Mouse (Mus musculus) heart, embryonic 13.5 days (tissue): ENCODE data around the gene Dixdc1. TPM values are rescaled to one million over a fixed set of nuclear protein-coding genes. Genes with fewer than 3 reads are reported as not detected.

ENCODE experiments used
- ATAC-seq: fragments of 200-750 bp; cut with Nextera tagmentation; 2 replicates; pipeline ENCODE4 v1.8.0; 2017; ENCODE audit warnings: moderate TSS enrichment; ENCODE audit not compliant: insufficient number of reproducible peaks, low FRiP score, low TSS enrichment; ENCODE audit errors: extremely low read depth
- H3K27ac ChIP-seq: fragments of 300-500 bp; sonication (generic); replicated peaks from 2 replicates; pipeline ENCODE4 v1.5.1; 2015; ENCODE audit warnings: moderate library complexity, mild to moderate bottlenecking, inconsistent platforms
- H3K27me3 ChIP-seq: fragments of 300-500 bp; sonication (generic); replicated peaks from 2 replicates; pipeline ENCODE4 v1.6.1; 2015; ENCODE audit warnings: mild to moderate bottlenecking, inconsistent platforms
- H3K36me3 ChIP-seq: fragments of 300-500 bp; sonication (generic); 2 replicates; pipeline ENCODE4 v1.6.1; 2015; ENCODE audit warnings: mild to moderate bottlenecking, inconsistent platforms
- H3K4me1 ChIP-seq: fragments of 300-500 bp; sonication (generic); 2 replicates; pipeline ENCODE4 v1.6.1; 2015; ENCODE audit warnings: inconsistent platforms
- H3K4me2 ChIP-seq: fragments of 300-500 bp; sonication (generic); 2 replicates; pipeline ENCODE4 v1.6.1; 2015; ENCODE audit warnings: inconsistent platforms, mild to moderate bottlenecking, moderate library complexity
- H3K4me3 ChIP-seq: fragments of 300-500 bp; sonication (generic); 2 replicates; pipeline ENCODE4 v1.5.1; 2015; ENCODE audit warnings: moderate library complexity, mild to moderate bottlenecking, inconsistent platforms
- H3K9ac ChIP-seq: fragments of 300-500 bp; sonication (generic); 2 replicates; pipeline ENCODE4 v1.6.1; 2015; ENCODE audit warnings: inconsistent platforms, mild to moderate bottlenecking, moderate library complexity
- H3K9me3 ChIP-seq: fragments of 300-500 bp; sonication (generic); 2 replicates; pipeline ENCODE4 v1.6.1; 2016; ENCODE audit warnings: inconsistent platforms
- WGBS: fragments of 180-500 bp; shearing (Covaris S2); methylation state at CpG from one replicate; pipeline ENCODE4 v1.1.7; 2015; ENCODE audit warnings: mixed read lengths; 5-methylcytosine and 5-hydroxymethylcytosine counted together
- polyA plus RNA-seq: library from polyadenylated mRNA; unstranded; fragments of >200 nt; fragmentation: Nextera tagmentation; extraction: Ambion mirVana; gene quantifications from 2 replicates; pipeline ENCODE4 v1.2.1, GENCODE M21; 2015

Gene Dixdc1
- polyA plus RNA-seq, 1 experiment from 2014 or later = 8.1 TPM

DNA sequence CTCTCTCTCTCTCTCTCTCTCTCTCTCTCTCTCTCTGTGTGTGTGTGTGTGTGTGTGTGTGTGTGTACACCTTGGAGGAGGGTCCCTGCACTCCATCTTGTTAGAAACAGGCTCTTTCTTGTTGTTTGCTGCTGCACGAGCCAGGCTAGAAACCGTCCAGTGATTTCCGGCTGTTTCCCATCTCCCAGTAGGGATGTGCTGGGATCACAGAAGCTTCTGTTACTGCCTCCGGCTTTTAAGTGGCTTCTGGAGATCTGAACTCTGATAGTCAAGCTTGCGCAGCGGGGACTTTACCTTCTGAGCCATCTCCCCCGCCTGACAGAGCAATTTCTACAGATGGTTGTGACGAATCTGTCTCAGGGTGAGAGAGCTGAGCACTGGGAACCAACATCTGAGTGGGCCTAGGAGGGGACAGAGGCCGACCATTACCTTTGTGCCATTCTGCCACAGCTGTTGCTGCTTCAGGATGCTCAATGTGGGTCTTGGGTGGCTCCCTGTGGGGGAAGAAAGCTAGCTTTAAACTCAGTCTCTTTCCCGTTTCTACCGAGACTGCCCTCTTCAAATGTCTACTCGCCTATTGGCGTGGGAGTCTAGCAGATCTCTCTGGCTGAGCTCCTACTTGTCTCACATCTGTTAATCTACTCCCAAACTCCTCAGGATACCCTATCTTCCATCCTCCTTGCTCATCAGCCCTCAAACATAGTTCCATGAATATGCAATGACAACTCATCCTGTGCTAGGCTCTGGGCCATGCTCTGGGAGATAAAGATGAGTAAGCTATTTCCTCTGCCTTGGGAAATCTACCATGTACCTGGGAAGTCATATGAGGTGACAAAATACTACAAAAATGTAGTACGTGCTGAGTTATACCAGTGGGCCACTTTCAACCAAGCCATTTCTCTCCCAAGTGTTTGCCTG, 1.8 kb upstream of the Dixdc1 start:
- Histone ChIP-seq H3K4me1 (peaks cover 36% of the 10 kb centered on the region), H3K36me3 (0 out of 2 replicates have a peak, but pooled peaks cover 3% of the 10 kb centered on the region), H3K27me3 (no peaks in the 10 kb centered on the region), H3K27ac (no peak overlapping the region), H3K4me3 (no peak overlapping the region), H3K9ac (no peak overlapping the region), H3K4me2 (no peak overlapping the region), H3K9me3 (no peaks in the 10 kb centered on the region)
- ATAC-seq = no peak
- 78% methylated on average over 14 of the region's 14 CpGs for WGBS

- peak overlapping the region; percentile 40; the same call in 1 of the 2 replicates for H3K4me2 ChIP-seq
- no peak for ATAC-seq
- H3K9ac ChIP-seq = no peak overlapping the region
- no peak overlapping the region for H3K27ac ChIP-seq
- H3K4me3 ChIP-seq = no peak overlapping the region
- no peaks in the 10 kb centered on the region for H3K36me3 ChIP-seq
- 2% methylated on average over 9 of the region's 9 CpGs for WGBS
- H3K27me3 ChIP-seq = no peaks in the 10 kb centered on the region
- no peaks in the 10 kb centered on the region for H3K9me3 ChIP-seq
- peaks cover 17% of the 10 kb centered on the region for H3K4me1 ChIP-seq
Observed at GRCm38 (mm10) chr9:50734989-50735388, 4.3 kb downstream of the Dixdc1 start.

GRCm38 (mm10) chr9:50732560-50732959, 6.8 kb downstream of the Dixdc1 start:
- Histone ChIP-seq H3K9me3 (no peaks in the 10 kb centered on the region), H3K4me3 (no peak overlapping the region), H3K27me3 (no peaks in the 10 kb centered on the region), H3K4me1 (peaks cover 11% of the 10 kb centered on the region), H3K4me2 (no peak overlapping the region), H3K9ac (no peak overlapping the region), H3K27ac (no peak overlapping the region), H3K36me3 (no peaks in the 10 kb centered on the region)
- ATAC-seq = no peak
- WGBS = 27% methylated on average over 4 of the region's 4 CpGs

DNA sequence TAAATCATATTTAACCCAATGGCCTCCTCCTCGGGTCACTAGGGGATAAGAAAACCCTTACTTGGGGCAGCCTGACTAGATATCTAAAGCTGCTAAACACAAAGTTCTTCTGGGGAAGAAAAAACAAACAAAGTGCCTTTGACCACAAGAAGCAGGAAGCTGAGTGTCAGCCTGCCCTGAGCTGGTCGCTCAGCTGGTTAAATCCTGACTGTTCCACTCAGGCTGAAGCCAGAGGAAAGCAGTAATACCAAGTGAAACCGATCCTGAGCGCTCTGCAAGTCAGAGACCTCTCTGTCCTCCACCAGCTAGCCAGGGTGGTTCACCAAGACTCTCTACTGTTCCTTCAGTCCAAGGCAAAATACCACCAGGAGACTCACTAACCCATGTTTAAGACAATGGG, 9.7 kb downstream of the Dixdc1 start:
- ATAC-seq = no peak

GRCm38 (mm10) chr9:50727925-50728651, 11.2 kb downstream of the Dixdc1 start:
- WGBS = under 1% methylated on average over 45 of the region's 45 CpGs
- Histone ChIP-seq H3K4me3 (peak overlapping the region; percentile 70), H3K4me2 (peak overlapping the region; percentile 93), H3K9ac (peak overlapping the region; percentile 91), H3K27me3 (no peaks in the 10 kb centered on the region), H3K4me1 (peaks cover 52% of the 10 kb centered on the region), H3K9me3 (no peaks in the 10 kb centered on the region), H3K36me3 (no peaks in the 10 kb centered on the region), H3K27ac (peak overlapping the region; percentile 94)
- peak; percentile 69; the same call in 1 of the 2 replicates for ATAC-seq

More for the DNA sequence above, 9.7 kb downstream of the Dixdc1 start:
- Histone ChIP-seq H3K36me3 (no peaks in the 10 kb centered on the region), H3K27me3 (no peaks in the 10 kb centered on the region), H3K4me2 (no peak overlapping the region), H3K27ac (no peak overlapping the region), H3K4me3 (no peak overlapping the region), H3K4me1 (peaks cover 37% of the 10 kb centered on the region), H3K9me3 (no peaks in the 10 kb centered on the region), H3K9ac (0 out of 2 replicates have a peak overlapping the region, but pooled peaks have one; percentile 19)
- 44% methylated on average over 4 of the region's 4 CpGs for WGBS

DNA sequence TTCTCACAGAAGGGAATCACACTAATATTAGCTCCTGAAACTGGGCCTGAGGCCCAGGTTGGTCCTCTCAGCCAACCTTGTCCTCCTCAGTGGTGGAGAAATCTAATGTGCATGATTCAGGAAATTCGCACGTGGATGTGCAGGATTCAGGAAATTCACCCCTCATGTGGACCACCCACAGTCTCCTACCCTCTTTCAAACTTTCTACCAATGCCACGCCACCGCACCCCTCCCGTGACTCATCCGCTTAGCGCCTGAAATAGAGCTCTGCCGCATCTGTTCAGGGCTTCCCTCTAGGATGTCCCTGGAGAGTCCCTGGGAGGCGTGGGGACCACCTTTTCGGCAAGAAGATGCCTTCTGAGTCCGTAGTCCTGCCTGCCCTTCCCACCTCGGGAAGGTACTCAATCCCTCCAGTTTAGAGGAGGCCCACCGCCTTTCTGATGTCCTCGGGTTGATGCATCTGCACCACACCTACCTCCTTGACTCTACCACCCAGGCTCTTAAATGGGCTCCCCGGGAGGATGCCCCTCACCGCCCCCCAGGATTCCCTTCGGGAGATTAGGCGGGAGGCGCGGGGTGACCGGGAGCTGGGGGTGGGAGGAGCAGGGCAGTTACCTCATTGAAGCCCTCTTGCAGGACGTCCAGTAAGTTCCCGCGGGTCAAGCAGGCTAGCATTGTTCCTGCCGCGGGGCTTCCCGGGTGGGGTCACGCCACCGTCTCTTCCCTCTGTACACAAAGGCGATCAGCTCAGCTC, 12.0 kb downstream of the Dixdc1 start:
- Histone ChIP-seq H3K9me3 (no peaks in the 10 kb centered on the region), H3K36me3 (no peaks in the 10 kb centered on the region), H3K27me3 (no peaks in the 10 kb centered on the region), H3K4me2 (peak overlapping the region; percentile 93), H3K27ac (peak overlapping the region; percentile 94), H3K4me3 (peak overlapping the region; percentile 70), H3K4me1 (peaks cover 60% of the 10 kb centered on the region), H3K9ac (peak overlapping the region; percentile 91)
- WGBS = 5% methylated on average over 30 of the region's 30 CpGs
- ATAC-seq = no peak

DNA sequence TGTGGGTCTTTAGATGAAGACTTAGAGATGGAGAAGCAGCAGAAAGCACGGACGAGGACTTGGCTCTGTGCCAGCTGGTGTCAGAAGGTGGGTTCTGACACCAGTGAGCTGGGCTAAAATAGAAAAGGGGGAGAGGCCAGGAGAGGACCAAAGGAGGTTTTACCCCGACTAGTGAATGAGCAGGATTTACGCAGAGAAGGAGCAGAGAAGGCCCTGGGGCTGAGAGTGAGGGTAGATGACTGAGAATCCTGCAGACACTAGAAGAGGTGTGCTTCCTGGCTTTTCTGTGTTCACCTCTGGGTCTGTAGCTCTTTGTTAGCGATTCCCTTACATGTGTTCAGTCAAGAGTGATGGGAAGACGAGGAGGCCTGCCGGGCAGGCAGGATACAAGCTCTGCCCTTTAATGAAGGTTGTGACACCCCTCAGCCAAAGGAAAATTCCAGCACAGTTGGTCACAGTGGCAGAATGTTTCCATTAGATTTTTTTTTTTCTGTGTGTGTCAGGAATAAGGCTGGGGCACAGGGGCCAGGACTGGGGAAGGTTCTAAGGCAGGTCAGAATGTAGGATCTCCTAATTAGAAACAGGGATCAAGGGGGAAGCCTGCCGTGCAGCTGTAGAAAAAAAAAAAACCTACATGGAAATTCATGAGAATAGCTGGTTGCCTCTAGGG, 13.3 kb downstream of the Dixdc1 start:
- H3K4me1 ChIP-seq = peaks cover 72% of the 10 kb centered on the region

DNA sequence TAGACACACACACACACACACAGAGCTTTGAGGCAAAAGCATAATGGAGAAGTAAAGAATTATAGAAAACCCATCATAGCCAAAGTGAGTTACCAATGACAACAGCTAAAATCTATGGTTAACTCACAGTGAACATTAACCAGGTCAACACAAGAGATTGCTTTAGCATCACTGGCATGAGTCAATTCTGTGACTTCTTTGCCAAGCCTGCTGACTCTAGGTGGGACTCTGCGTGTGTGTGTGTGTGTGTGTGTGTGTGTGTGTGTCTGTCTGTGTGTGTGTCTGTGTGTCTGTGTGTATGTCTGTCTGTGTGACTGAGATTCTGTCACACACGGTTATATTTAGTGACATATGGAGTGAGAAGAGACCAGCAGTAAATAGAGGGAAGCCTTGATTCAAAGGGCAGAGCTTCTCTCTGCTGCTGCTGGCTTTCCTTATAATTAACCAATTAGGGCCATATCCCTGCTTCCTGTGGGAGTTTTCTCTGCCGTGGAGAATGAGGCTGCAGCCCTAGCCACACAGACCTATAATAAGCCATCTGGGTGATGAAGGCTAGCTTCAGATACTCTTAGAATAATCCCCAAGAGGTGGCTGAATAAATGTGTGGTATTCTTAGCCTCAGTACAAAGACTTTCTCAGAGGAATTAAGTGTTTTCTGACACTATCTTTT, 14.5 kb downstream of the Dixdc1 start:
- peak overlapping the region; percentile 2; the same call in 1 of the 2 replicates for H3K4me2 ChIP-seq
- peaks cover 71% of the 10 kb centered on the region for H3K4me1 ChIP-seq
- H3K27ac ChIP-seq = peak overlapping the region; percentile 94
- 37% methylated on average over 3 of the region's 3 CpGs for WGBS
- no peaks in the 10 kb centered on the region for H3K36me3 ChIP-seq
- ATAC-seq = no peak
- no peak overlapping the region for H3K4me3 ChIP-seq
- no peaks in the 10 kb centered on the region for H3K27me3 ChIP-seq
- peak overlapping the region; percentile 1 for H3K9ac ChIP-seq
- H3K9me3 ChIP-seq = no peaks in the 10 kb centered on the region

More for the DNA sequence above, 13.3 kb downstream of the Dixdc1 start:
- H3K27me3 ChIP-seq = no peaks in the 10 kb centered on the region
- no peak for ATAC-seq
- peak overlapping the region; percentile 93 for H3K4me2 ChIP-seq
- no peaks in the 10 kb centered on the region for H3K36me3 ChIP-seq
- H3K9me3 ChIP-seq = no peaks in the 10 kb centered on the region
- 36% methylated on average over 8 of the region's 8 CpGs for WGBS
- H3K4me3 ChIP-seq = peak overlapping the region; percentile 70
- H3K27ac ChIP-seq = peak overlapping the region; percentile 94
- peak overlapping the region; percentile 91 for H3K9ac ChIP-seq

- H3K36me3 ChIP-seq = 0 out of 2 replicates have a peak, but pooled peaks cover 5% of the 10 kb centered on the region
- H3K27me3 ChIP-seq = no peaks in the 10 kb centered on the region
- no peak overlapping the region for H3K4me3 ChIP-seq
- H3K4me2 ChIP-seq = peak overlapping the region; percentile 65
- peaks cover 71% of the 10 kb centered on the region for H3K4me1 ChIP-seq
- no peaks in the 10 kb centered on the region for H3K9me3 ChIP-seq
- ATAC-seq = no peak
- 74% methylated on average over 2 of the region's 2 CpGs for WGBS
- H3K27ac ChIP-seq = peak overlapping the region; percentile 94
- H3K9ac ChIP-seq = peak overlapping the region; percentile 1; the same call in 1 of the 2 replicates
Observed at GRCm38 (mm10) chr9:50724147-50724546, 15.2 kb downstream of the Dixdc1 start.

- H3K36me3 ChIP-seq = 0 out of 2 replicates have a peak, but pooled peaks cover 5% of the 10 kb centered on the region
- H3K4me1 ChIP-seq = peaks cover 69% of the 10 kb centered on the region
- peak overlapping the region; percentile 34 for H3K4me3 ChIP-seq
- peak overlapping the region; percentile 71 for H3K9ac ChIP-seq
- H3K4me2 ChIP-seq = peak overlapping the region; percentile 65
- H3K27me3 ChIP-seq = no peaks in the 10 kb centered on the region
- H3K9me3 ChIP-seq = no peaks in the 10 kb centered on the region
- ATAC-seq = peak; percentile 49; the same call in 1 of the 2 replicates
- 11% methylated on average over 7 of the region's 7 CpGs for WGBS
- H3K27ac ChIP-seq = peak overlapping the region; percentile 94
Observed at GRCm38 (mm10) chr9:50723406-50723805, 15.9 kb downstream of the Dixdc1 start.
